Mouse (Mus musculus) naive thymus-derived CD4-positive, alpha-beta T cell, adult 2 months (primary cell): ENCODE data around the gene Defa21.
"Not testable (repeated sequence)": the region's sequence is repeated elsewhere in the genome, so short reads cannot be mapped to it uniquely, and the experiment has no call there.

Experiments
- DNase-seq: peaks from one replicate; pipeline ENCODE4 v3.0.0-alpha.2; 2011; ENCODE audit warnings: low read depth

The Defa21 gene

DNA sequence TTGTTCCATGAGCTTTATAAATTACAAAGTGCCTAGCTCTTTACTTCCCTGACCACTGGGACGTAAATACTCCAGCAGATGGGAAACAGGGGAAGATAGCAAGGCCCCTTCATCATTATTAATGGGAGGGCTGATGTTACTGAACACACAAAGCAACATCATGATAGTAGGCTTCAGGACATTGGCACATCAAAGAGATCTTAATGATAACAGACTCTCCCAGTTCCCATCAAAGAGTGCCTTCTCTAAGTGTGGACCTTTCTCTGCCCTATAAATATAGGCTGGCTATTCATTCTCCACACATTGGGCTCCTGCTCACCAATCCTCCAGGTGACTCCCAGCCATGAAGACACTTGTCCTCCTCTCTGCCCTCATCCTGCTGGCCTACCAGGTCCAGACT is at the start of gene Defa21:
Gene Defa21 (plus strand): TSS at position 301 of the 400 bp plus-strand sequence.
- DNase-seq = not testable (repeated sequence)

DNA sequence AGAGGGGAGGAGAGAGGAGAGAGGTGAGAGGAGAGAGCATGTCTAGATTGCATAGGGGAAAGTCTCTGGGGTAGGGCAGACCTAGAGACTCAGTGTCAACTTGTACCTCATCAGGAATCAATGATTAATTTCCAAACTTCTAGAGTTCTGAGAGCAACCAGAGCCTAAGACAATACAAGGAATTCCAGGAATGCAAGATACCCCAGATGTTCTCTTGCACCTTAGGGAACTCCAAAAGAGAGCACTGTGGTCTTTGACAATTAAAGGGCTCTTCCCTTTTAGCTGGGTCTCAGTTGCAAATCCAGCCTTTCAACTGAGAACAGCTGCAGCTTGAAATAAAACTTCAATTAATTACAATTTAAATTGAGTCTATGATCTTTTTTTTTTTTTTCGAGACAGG is 45.5 kb upstream of the Defa21 start:
- no peak for DNase-seq

DNA sequence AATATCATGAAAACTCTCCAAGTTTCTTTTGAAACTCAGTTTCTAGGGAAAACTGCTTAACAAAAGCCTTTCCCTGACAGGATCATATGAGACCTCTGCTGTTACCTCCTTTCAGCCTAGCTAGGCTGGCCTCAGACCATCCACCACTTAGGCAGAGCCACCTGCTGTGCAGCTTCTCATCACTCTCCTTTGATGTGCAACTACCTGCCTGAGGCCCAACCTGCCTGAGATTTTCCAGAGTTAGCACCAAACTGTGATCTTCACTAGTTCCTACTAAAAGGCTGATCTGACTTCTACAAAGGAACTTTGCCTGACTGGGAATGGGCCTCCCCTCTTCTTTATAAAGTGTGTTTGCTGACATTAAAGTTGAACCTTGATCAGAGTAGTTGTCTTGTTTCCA is 31.3 kb upstream of the Defa21 start:
- not testable (repeated sequence) for DNase-seq

DNA sequence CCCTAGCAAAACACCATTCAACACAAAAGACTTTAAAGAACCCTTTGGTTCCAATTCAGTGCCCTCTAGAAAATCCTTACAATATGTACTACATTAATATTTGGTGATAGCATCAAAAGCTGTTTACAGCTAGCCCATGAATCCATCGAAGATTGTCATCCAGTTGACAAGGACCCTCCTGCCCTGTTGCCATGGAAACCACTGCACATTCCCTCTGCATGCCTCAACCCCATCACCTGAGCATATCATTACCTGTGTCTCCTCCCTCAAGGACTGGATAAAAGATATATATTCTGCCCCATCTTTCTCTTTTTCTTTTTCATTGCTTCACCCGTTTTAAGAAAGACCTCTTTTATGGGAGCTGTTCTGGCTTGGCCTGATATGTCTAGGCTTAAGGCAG is 28.6 kb upstream of the Defa21 start:
- DNase-seq = no peak

DNA sequence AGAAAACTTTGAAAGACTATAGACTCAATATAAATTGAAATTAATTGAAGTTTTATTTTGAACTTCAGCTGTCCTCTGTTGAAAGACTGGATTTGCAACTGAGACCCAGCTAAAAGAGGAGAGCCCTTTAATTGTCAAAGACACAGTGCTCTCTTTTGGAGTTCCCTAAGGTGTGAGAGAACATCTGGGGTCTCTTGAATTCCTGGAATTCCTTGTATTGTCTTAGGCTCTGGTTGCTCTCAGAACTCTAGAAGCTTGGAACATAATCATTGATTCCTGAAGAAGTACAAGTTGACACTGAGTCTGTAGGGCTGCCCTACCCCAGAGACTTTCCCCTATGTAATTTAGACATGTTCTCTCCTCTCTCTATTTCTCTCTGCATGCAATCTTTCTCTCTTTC is 28.1 kb upstream of the Defa21 start:
- no peak for DNase-seq

DNA sequence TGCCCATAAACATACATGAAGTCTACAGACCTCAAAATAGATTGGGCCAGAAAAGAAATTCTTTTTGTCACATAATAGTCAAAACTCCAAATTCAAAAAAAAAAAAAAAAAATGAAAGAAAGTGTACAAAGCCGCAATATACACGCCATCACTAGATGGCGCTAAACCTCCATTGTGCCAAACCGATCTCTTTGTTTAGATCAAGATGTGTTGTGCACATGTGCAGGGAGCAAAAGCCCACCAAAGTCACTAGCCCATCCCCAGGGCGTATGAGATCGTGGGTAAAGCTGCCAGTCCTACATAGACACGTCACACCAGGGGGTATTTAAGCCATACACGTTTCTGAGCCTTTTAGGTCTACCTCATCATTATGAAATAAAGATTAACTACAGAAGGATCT is 24.2 kb upstream of the Defa21 start:
- peak; percentile 0 for DNase-seq

DNA sequence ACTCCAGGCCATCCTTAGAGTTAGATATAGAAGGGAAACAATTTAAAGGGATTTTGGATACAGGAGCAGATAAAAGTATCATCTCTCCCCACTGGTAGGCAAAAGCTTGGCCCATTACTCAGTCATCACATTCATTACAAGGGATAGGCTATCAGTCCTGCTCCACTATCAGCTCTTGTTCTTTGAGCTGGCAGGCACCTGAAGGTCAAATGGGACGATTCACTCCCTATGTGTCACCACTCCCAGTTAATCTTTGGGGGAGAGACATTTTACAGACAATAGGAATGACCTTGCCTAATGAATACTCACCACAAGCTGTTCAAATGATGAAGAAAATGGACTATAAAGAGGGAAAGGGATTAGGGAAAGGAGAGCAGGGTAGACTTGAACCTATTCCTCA is 18.5 kb upstream of the Defa21 start:
- no peak for DNase-seq

DNA sequence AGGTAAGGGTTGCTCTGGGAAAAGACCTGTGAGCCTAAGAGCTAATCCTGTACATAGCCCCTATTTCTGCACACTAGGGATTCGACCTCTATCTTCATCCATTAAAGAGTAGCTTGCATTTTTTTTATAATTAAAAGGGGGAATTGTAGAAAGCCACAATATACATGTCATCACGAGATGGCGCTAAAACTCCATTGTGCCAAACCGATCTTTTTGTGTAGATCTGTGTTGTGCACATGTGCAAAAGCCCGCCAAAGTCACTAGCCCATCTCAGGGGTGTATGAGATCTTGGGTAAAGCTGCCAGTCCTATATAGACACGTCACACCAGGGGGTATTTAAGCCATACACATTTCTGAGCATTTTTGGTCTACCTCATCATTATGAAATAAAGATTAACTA is 16.8 kb upstream of the Defa21 start:
- DNase-seq = not testable (repeated sequence)

DNA sequence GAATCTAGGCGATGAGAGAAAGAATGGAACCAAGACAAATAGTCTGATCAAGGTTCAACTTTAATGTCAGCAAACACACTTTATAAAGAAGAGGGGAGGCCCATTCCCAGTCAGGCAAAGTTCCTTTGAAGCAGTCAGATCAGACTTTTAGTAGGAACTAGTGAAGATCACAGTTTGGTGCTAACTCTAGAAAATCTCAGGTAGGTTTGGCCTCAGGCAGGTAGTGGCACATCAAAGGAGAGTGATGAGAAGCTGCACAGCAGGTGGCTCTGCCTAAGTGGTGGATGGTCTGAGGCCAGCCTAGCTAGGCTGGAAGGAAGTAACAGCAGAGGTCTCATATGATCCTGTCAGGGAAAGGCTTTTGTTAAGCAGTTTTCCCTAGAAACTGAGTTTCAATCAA is 14.8 kb upstream of the Defa21 start:
- not testable (repeated sequence) for DNase-seq

DNA sequence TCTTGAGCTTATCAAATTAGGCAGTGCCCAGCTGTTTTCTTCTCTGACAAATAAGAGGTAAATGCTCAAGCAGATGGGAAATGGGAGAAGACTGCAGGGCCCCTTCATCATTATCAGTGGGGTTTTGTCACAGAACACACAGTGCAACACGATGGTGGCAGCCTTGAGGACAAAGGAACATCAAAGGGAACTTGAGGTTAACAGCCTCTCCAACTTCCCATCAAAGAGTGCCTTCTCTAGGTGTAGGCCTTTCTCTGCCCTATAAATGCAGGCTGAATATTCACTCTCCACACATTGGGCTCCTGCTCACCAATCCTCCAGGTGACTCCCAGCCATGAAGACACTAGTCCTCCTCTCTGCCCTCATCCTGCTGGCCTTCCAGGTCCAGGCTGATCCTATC is 29.4 kb downstream of the Defa21 start, which contains the start of gene Defa23:
Gene Defa23 (plus strand): TSS at position 301 of the 400 bp plus-strand sequence.
- DNase-seq = not testable (repeated sequence)

DNA sequence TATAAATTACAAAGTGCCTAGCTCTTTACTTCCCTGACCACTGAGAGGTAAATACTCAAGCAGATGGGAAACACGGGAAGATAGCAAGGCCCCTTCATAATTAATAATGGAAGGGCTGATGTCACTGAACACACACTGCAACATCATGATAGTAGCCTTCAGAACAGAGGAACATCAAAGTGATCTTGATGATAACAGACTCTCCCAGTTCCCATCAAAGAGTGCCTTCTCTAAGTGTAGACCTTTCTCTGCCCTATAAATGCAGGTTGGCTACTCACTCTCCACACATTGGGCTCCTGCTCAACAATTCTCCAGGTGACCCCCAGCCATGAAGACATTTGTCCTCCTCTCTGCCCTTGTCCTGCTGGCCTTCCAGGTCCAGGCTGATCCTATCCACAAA is 39.4 kb downstream of the Defa21 start, which contains the start of gene Defa35:
Gene Defa35 (plus strand): TSS at position 301 of the 400 bp plus-strand sequence.
- DNase-seq = not testable (repeated sequence)
